Mouse (Mus musculus) heart, embryonic 11.5 days (tissue): ENCODE data around the gene Aldh1a2. TPM values are rescaled to one million over a fixed set of nuclear protein-coding genes. Genes with fewer than 3 reads are reported as not detected.

Experiments used
- ATAC-seq: fragments of 200-750 bp; cut with Nextera tagmentation; replicated peaks from 2 replicates; pipeline ENCODE4 v1.8.0; 2017; ENCODE audit warnings: moderate library complexity; ENCODE audit not compliant: insufficient number of reproducible peaks, low FRiP score, low TSS enrichment
- H3K27ac ChIP-seq: fragments of 300-500 bp; sonication (generic); 2 replicates; pipeline ENCODE4 v1.5.1; 2014; ENCODE audit warnings: mild to moderate bottlenecking, low read depth, low read length
- H3K27me3 ChIP-seq: fragments of 300-500 bp; sonication (generic); 2 replicates; pipeline ENCODE4 v1.6.1; 2014; ENCODE audit warnings: mild to moderate bottlenecking, low read length, mixed read lengths; ENCODE audit not compliant: control insufficient read depth, insufficient read depth
- H3K36me3 ChIP-seq: fragments of 300-500 bp; sonication (generic); 2 replicates; pipeline ENCODE4 v1.6.1; 2014; ENCODE audit warnings: mild to moderate bottlenecking, low read length, moderate library complexity, mixed read lengths; ENCODE audit not compliant: control insufficient read depth, insufficient read depth
- H3K4me1 ChIP-seq: fragments of 300-500 bp; sonication (generic); 2 replicates; pipeline ENCODE4 v1.6.1; 2014; ENCODE audit warnings: low read length; ENCODE audit not compliant: control insufficient read depth, insufficient read depth
- H3K4me2 ChIP-seq: fragments of 300-500 bp; sonication (generic); 2 replicates; pipeline ENCODE4 v1.6.1; 2014; ENCODE audit warnings: mild to moderate bottlenecking, moderate library complexity
- H3K4me3 ChIP-seq: fragments of 300-500 bp; sonication (generic); 2 replicates; pipeline ENCODE4 v1.5.1; 2014; ENCODE audit warnings: low read depth, low read length
- H3K9ac ChIP-seq: fragments of 300-500 bp; sonication (generic); 2 replicates; pipeline ENCODE4 v1.6.1; 2014; ENCODE audit warnings: mild to moderate bottlenecking, low read depth, low read length, moderate library complexity
- H3K9me3 ChIP-seq: fragments of 300-500 bp; sonication (generic); replicated peaks from 2 replicates; pipeline ENCODE4 v1.6.1; 2016; ENCODE audit warnings: low read length; ENCODE audit not compliant: control insufficient read depth
- WGBS: fragments of 180-500 bp; shearing (Covaris S2); extraction: QIAGEN DNeasy Blood & Tissue Kit; methylation state at CpG from one replicate; pipeline ENCODE4 v1.1.7; 2014; ENCODE audit not compliant: insufficient replicate concordance; 5-methylcytosine and 5-hydroxymethylcytosine counted together
- polyA plus RNA-seq: library from polyadenylated mRNA; unstranded; fragments of >200 nt; fragmentation: Nextera tagmentation; extraction: Ambion mirVana; gene quantifications from 2 replicates; pipeline ENCODE4 v1.2.1, GENCODE M21; 2014

Gene Aldh1a2
- polyA plus RNA-seq, 1 experiment from 2014 or later = 48.8 TPM

DNA sequence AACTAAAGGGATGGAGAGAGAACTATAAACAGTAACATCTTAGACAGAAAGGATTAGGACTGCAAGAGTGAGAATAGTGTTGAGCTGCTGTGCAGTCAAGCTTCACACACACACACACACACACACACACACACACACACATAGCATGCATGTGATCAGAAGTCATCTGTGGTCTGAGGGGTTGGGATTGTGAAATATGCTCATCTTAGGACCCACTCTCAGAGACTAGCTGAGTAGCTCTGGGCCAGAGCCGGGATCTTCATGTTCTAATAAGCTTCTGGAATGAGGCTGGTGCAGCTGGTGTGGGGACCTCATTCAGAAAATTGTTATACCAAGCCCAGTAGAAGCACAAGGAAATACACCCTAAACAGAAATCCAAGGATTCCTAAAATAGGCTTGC, 75.1 kb downstream of the Aldh1a2 start:
- Histone ChIP-seq H3K4me3 (no peak overlapping the region), H3K36me3 (no peaks in the 10 kb centered on the region), H3K4me1 (no peaks in the 10 kb centered on the region), H3K9ac (no peak overlapping the region), H3K27me3 (peaks cover 2% of the 10 kb centered on the region; the same call in 1 of the 2 replicates), H3K4me2 (no peak overlapping the region), H3K27ac (no peak overlapping the region), H3K9me3 (no peaks in the 10 kb centered on the region)
- ATAC-seq = no peak
- 82% methylated on average over 1 of the region's 1 CpGs for WGBS

DNA sequence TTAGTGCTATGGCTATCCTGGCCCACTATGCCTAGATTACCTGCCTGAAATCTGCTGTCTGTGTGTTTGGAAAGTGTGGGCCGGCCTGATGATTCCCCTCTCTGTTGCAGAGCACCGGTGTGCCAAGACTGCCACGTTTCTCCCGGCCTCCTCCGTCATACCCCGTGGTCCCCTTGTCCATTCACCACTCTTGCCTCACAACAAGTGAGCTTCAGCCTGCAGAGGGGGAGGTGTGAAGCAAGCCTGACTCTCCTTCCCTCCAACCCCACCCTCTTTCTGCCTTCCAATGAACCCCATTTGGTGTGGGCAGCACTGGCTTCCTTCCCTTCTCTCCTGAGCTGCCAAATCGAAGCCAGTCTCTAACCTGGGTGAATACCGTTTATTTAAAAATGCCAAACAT, 79.9 kb downstream of the Aldh1a2 start:
- no peak overlapping the region for H3K4me3 ChIP-seq
- WGBS = 58% methylated on average over 8 of the region's 8 CpGs
- no peaks in the 10 kb centered on the region for H3K4me1 ChIP-seq
- H3K27ac ChIP-seq = no peak overlapping the region
- no peaks in the 10 kb centered on the region for H3K9me3 ChIP-seq
- no peak overlapping the region for H3K9ac ChIP-seq
- H3K36me3 ChIP-seq = no peaks in the 10 kb centered on the region
- ATAC-seq = no peak
- H3K27me3 ChIP-seq = peaks cover 2% of the 10 kb centered on the region; the same call in 1 of the 2 replicates
- no peak overlapping the region for H3K4me2 ChIP-seq

DNA sequence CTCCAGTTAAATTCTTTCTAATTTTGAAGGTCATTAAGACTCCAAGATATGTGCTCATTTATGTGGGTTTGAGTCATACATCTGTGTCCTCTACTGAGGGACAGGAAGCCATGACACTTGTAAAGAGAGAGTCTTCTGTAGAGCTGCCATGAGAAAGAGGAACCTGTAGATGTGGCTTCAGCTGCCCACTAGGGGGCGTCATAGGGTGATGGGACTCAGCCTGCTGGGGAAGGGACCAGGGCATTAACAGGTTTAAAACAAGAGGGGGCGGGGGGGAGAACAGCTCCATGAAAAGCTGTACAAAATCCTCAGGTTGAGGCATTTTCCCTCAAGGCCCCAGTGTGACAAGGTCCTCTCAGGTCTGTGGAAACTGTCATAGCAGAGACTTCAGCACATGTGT, 88.0 kb downstream of the Aldh1a2 start:
- no peak overlapping the region for H3K4me2 ChIP-seq
- H3K27me3 ChIP-seq = no peaks in the 10 kb centered on the region; the same call in 1 of the 2 replicates
- no peak overlapping the region for H3K9ac ChIP-seq
- H3K4me3 ChIP-seq = no peak overlapping the region
- H3K36me3 ChIP-seq = no peaks in the 10 kb centered on the region
- no peaks in the 10 kb centered on the region for H3K9me3 ChIP-seq
- no peak overlapping the region for H3K27ac ChIP-seq
- ATAC-seq = no peak
- H3K4me1 ChIP-seq = no peaks in the 10 kb centered on the region
- whole genome bisulfite sequencing = 49% methylated on average over 2 of the region's 2 CpGs

DNA sequence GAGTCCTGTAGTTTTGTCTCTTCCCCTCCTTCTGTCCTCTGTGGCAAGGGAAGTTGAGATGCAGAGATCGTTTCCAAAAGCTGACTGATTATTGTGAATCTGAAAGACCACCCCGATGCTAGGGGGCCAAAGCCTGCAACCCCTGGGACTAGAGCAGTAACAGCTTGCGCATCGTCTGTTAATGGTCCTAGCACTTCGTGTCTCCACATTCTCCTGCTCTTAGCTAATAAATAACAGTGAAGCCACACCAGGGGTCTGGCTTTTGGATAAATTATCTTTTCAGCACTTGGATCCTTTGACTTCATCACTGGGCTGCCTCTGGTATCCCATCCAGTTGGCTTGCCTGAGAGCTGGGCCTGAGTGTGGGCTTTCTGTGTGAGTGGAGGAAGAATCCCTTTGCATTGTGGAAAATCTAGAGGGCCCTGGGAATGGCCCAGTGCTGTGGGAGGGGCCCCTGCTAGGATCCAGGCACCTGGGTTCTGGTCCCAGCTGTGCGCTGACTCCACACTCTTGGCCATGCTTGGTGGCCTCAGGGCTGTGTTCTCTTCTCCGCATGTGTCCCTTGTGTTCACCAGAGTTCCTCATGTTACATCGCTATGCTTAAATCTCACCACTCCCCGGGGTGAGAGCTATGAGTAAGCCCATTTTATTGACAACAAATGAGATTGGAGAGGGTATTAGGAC, 91.7 kb downstream of the Aldh1a2 start:
- no peaks in the 10 kb centered on the region for H3K4me1 ChIP-seq
- WGBS = 80% methylated on average over 9 of the region's 9 CpGs
- H3K27me3 ChIP-seq = no peaks in the 10 kb centered on the region
- no peaks in the 10 kb centered on the region for H3K9me3 ChIP-seq
- no peak overlapping the region for H3K4me3 ChIP-seq
- no peaks in the 10 kb centered on the region for H3K36me3 ChIP-seq
- no peak for ATAC-seq
- no peak overlapping the region for H3K9ac ChIP-seq
- H3K4me2 ChIP-seq = no peak overlapping the region
- no peak overlapping the region for H3K27ac ChIP-seq

DNA sequence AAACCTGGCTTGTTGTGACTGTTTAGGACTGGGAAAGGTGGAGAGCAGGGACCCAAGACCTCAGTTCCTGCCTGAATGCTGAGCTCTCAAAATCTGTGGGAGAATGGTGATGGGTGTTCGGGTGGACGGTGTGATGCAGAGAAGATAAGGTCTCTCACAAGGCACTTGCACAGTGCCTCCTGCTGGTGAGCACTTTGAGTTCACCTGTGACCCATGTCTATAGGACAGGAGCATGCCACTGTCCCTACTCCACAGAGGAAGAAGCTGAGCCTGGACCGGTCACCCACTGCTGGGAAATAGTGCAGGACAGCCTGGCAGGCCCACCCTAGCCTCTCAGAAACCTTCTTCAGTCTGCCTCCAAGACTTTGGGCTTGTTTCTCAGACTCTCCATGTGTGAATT, 100.4 kb downstream of the Aldh1a2 start:
- H3K9me3 ChIP-seq = no peaks in the 10 kb centered on the region
- H3K36me3 ChIP-seq = no peaks in the 10 kb centered on the region
- peaks cover 11% of the 10 kb centered on the region; the same call in 1 of the 2 replicates for H3K4me1 ChIP-seq
- H3K27me3 ChIP-seq = peaks cover 3% of the 10 kb centered on the region; the same call in 1 of the 2 replicates
- no peak overlapping the region for H3K27ac ChIP-seq
- no peak overlapping the region for H3K9ac ChIP-seq
- WGBS = 70% methylated on average over 3 of the region's 3 CpGs
- H3K4me3 ChIP-seq = no peak overlapping the region
- no peak for ATAC-seq
- H3K4me2 ChIP-seq = no peak overlapping the region

DNA sequence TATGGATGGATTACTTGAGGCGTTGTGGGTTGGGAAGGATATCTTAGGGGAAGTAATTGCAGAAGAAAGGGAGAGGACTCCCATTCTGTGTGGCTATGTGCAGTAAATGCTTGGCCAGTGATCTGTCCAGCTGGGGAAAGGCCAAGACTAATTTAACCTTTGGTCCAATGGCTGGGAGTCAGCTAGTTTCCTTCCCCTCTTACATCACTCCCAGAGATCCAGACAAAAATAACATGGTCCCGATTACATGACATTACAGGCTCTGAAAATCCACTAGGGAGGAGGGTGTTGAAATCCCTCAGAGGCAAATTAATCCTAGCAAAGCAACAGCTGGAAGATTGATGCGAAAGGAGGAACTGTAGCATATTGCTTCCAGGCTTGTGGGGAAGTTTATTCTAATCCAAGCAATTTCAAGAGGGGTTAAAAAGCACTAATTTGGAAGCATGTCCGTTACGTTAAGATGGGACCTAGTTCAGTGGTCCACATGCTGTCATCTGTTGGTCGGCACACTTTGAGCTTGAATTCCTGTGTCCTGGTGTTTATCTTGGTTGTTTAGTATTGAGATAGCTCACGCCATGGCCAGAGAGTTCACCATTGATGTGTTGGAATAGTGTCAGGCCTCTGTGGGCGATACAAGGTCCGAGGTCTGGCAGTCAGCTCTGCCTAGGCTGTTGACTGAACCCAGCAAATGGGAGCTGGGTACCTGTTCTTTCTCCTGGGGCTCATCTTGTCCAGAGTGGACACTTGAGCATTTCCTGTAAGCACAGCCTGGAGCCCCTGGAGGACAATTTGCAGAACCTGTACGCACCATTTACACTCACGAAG, 101.7 kb downstream of the Aldh1a2 start:
- peaks cover 3% of the 10 kb centered on the region; the same call in 1 of the 2 replicates for H3K27me3 ChIP-seq
- H3K4me2 ChIP-seq = no peak overlapping the region
- peaks cover 11% of the 10 kb centered on the region for H3K4me1 ChIP-seq
- H3K27ac ChIP-seq = no peak overlapping the region
- H3K4me3 ChIP-seq = no peak overlapping the region
- no peaks in the 10 kb centered on the region for H3K36me3 ChIP-seq
- no peak for ATAC-seq
- H3K9ac ChIP-seq = no peak overlapping the region
- whole genome bisulfite sequencing = 58% methylated on average over 11 of the region's 11 CpGs
- no peaks in the 10 kb centered on the region for H3K9me3 ChIP-seq

DNA sequence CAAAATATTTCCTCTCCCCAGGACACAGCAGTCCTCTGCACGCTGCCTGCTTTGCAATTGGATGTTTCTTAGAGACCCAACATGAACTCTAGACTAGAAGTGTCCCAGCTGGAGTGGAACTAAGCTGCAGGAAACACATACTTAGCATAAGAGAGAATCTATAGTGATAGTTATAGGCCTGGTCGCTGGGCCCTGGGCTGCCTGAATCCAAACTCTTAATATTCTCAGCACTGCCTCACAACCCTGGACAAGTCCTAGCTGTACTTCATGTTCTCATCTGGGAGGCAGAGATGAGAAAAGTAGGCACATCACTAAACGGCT, 102.3 kb downstream of the Aldh1a2 start:
- H3K4me1 ChIP-seq = peaks cover 11% of the 10 kb centered on the region
- WGBS = 67% methylated on average over 3 of the region's 3 CpGs

DNA sequence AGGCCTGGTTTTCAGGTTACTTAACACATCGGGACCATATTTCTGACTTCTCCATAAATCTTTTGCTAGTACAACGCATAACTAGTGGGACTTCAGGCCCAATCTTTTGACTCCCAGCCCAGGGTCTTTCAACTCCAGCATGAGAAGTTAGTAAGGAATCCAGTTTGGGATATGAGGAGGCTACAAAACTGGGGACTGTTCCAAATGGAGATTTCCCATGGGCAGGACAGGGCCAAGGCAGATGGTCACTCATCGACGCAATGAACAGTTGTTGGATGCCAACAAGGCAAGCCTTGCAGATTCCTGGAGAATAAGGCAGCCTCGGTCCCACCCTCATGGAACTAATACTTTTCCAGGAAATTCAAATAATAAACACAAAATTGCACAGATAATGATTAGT, 104.2 kb downstream of the Aldh1a2 start:
- Histone ChIP-seq H3K4me3 (no peak overlapping the region), H3K9ac (no peak overlapping the region), H3K4me1 (peaks cover 11% of the 10 kb centered on the region), H3K27ac (no peak overlapping the region), H3K4me2 (no peak overlapping the region), H3K9me3 (no peaks in the 10 kb centered on the region), H3K27me3 (no peaks in the 10 kb centered on the region; the same call in 1 of the 2 replicates), H3K36me3 (no peaks in the 10 kb centered on the region)
- WGBS = 89% methylated on average over 5 of the region's 5 CpGs
- no peak for ATAC-seq

More for the DNA sequence above, 102.3 kb downstream of the Aldh1a2 start:
- H3K27ac ChIP-seq = no peak overlapping the region
- no peaks in the 10 kb centered on the region for H3K36me3 ChIP-seq
- no peak overlapping the region for H3K4me3 ChIP-seq
- H3K4me2 ChIP-seq = no peak overlapping the region
- H3K9ac ChIP-seq = no peak overlapping the region
- ATAC-seq = no peak
- peaks cover 3% of the 10 kb centered on the region; the same call in 1 of the 2 replicates for H3K27me3 ChIP-seq
- H3K9me3 ChIP-seq = no peaks in the 10 kb centered on the region
